Mouse (Mus musculus): ENCODE results near the gene Rrh.
"Not testable (repeated sequence)": the region's sequence is repeated elsewhere in the genome, so short reads cannot be mapped to it uniquely, and the experiment has no call there.

Gene Rrh

DNA sequence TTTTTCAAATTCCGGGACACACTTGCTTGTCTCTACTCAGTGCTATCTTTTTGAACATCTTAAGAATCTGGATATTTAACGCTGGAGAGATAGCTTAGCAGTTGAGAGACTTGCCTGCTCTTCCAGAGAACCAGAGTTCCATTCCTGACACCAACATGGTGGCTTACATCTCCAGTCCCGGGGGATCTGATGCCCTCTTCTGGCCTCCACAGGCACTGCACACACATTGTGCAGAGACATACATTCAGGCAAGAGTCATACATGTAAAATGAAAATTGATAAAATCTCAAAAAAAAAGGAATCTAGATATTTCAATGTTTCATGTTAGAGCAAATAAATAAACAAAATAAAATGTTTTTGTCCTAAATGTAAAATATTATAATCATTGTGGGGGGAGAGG lies 39.6 kb downstream of the Rrh start:
- no peak for DNase-seq (ENCODE audit: low read depth, low spot score)

DNA sequence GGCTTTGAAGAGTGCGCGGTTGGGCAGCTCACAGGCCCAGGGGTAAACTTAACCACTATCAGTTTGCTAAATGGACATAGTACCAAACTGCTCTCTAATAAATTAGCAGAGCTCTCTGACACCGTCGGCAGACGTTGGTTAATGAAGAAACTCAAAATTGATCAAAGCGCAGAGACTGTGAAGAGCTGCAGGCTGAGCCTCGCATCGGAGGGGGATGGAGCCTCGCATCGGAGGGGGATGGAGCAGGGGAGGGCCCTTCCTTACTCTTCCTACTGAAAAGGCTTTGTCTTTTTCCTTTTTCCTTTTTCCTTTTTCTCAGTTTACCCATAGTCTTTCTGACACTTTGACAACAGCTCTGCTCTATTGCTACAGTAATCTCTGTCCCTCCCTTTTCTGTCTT lies 41.0 kb downstream of the Rrh start:
- DNase-seq (ENCODE audit: low read depth, low spot score): no peak

DNA sequence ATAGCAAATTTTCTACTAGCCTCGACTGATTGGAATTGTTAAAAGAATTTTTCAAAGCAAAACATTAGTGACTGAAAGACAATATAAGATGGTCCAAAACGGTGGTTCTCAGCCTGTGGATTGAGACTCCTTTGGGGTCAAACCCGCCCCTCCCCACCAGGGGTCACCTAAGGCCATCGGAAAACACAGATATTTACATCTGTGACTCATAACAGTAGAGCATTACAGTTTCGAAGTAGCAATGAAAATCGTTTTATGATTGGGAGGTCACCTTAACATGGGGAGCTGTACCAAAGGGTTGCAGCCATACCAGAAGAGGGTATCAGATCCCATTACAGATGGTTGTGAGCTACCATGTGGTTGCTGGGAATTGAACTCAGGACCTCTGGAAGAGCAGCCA lies 51.2 kb downstream of the Rrh start:
- DNase-seq (ENCODE audit: low read depth, low spot score): no peak

DNA sequence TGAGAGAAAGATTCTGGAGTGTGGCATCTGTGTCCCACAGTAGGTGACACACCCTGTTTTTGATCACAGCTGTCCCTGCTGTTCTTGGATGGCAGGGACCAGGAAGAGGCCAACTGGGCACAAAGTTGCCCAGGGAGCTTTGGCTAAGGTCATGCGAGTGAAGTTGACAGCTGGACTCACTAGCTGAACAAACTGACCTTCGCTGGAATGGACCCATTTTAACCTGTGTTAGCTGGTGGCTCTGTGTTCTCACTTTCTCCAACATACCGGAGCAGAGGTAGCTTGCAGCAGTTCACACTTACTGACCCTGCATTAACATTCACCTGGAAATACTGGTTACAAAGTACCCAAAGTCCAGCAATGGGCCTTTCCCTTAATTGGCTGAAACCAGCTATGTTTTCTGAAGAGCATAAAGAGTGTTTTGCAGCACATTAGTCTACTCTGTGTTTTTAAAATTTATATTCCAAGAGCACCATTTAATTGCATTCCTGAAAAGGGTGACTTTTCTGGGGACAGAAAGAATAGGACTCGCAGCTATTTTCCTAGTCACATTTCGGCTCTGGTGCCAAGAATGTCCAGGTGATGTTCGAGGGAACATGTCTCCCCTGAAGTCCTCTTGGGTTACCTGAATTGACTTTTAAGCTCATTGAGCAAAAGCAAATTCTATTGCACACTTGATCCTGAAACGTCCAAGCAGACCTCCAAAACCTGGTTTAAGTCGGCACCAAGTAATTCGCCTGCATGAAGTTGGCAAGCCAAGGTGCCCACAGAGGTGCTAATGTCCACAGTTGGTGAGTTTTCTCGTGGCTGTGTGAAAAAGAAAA lies 55.2 kb downstream of the Rrh start:
- DNase-seq (ENCODE audit: low read depth, low spot score): no peak

DNA sequence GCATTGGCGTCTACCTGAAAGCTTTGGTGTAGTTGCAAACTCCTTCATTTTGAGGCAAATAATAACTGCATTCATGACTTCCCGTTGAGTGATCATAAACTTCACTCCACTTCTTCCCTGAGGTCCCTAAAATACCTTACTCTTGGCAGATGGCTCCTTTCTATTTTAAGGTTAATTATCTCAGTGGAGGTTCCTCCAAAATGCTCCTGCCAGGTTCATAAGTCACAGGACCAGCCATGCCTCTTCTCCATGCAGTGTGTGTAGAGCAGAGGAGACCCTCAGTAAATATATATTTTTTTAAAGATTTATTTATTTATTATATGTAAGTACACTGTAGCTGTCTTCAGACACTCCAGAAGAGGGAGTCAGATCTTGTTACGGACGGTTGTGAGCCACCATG lies 56.3 kb downstream of the Rrh start:
- DNase-seq (ENCODE audit: low read depth, low spot score): no peak

DNA sequence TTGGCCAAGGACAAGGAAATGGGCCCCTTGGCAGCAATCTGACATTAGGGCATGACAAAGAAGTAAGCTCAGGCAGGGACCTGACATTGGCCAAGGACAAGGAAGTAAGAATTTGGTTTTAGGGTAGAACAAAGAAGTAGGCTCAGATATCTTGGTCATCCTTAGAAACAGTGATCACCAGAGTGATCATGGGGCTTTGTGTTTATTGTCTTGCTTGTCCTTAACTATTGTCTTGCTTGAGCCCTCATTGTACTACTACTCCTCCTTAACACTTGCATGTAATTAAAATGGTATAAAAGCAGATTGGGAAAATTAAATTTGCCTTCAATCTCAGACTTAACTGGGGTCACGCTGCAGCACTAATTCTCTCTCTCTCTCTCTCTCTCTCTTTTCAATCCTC lies 64.8 kb downstream of the Rrh start:
- DNase-seq (ENCODE audit: low read depth, low spot score): not testable (repeated sequence)

DNA sequence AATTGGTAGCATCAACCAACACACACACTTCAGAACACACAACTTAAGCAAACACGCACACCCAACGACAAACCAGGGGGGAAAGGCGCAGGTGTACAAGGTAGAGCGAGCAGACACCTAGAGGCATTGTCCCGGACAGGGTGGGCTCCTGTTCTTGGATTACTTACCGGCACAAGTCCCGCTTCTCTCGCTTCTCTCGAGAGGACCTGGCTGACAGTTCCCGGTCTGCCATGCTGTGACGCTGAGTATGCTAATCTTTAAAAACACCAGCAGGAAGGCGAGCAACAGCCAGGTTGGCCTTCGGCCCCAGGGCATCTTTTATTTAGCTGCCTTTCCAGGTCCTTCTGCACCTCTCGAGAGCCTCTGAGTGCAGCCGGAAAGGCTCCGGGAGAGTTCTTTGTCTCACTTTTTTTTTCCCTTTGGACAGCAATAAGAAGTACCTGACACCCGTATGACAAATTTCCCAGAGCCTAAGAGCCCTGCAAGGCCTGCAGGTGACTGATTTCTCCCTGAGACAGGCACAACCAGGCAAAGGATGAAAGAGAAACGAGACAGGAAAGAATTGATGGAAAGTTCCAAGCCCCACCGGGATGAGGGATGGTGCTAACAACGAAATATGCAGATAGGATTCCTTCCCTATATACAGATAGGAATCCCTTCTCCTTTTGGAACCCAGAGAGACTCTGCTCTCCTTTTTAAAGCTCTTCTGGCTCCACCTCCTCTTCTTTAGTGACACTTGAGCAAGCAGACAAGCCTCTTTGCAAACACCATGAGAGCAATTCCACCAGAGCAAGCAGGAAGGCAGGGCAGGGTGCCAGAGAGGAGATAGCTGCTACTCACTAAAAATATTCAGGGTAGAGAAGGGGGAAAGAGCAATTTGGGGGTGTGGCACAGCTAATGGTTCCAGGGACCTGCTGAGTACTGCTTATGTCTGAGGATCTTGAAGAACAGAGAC lies 67.5 kb downstream of the Rrh start, which contains the start of gene Egf:
Egf (minus strand) TSS at position 667 of the 955 bp plus-strand sequence.
- peak; percentile 20 for DNase-seq (ENCODE audit: low read depth, low spot score)

Data from mesoderm, embryonic 11.5 days (tissue).